Mouse (Mus musculus): Measurements from ENCODE around the gene Mpg.
A peak's percentile ranks its signal among the peaks of the same experiment; 100 is the strongest.

Mpg gene

DNA sequence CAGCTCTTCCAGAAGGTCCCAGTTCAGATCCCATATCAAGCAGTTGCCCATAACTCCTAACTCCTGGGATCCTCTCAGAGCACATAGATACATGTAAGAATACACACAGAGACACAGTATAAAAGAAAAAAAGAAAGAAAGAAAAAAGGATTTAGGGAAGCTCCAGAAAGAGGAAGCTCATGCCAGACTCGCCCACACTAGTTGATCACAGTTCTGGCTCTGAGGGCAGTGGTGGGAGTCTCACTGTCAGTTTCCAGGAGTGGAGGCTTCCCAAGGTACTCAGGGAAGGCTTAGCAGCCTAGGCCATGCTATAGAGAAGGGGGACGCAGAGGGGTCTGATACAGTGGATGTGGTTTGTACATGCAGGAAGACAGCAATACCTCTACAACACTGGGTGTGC is 4.8 kb downstream of the Mpg start:
- no peak for DNase-seq (ENCODE audit: low spot score)

DNA sequence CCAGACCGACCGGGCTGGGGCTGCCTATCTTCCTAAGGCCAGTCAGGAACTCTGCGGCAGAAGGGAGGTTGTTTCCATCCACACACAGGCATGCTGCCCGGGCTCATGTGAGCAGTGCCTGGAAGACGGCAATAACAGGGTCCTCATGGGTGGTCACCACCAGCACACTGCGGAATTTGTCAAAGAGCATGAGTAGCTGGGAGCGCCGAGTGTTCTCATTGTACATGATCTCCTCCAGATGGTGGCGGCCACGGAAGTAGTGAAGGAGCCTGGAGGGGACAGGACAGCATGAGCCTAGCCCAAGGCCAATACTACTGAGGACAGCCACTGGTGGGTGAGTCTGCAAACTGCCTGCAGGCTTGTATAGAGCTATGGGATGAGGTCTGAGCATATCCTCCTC is 6.5 kb downstream of the Mpg start:
- DNase-seq (ENCODE audit: low spot score) = peak; percentile 11

GRCm38 (mm10) chr11:32233895-32234294 is 7.6 kb downstream of the Mpg start:
- no peak for DNase-seq (ENCODE audit: low spot score)

- no peak for DNase-seq (ENCODE audit: low spot score)
Observed at GRCm38 (mm10) chr11:32234816-32235485, 8.6 kb downstream of the Mpg start.

DNA sequence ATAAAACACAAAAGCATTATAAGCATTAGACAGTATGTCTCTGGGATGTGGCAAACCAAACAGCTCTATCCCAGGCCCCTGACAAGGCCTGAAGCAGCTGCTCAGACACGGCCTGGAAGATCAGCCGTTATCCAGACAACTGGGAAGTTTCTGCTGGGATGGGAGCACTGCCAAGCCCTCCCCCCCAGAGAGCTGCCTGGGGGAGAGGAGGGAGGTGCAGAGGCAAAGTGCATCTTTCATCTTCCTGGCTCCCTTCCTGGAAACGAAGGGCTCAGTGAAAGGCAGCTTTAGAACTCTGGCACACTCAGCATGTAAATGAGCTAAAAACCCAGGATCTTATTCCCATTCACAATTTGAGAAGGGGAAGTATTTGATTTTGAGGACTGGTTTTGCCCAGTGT is 9.3 kb downstream of the Mpg start:
- DNase-seq (ENCODE audit: low spot score) = no peak

- DNase-seq (ENCODE audit: low spot score) = no peak
Observed at GRCm38 (mm10) chr11:32236132-32236531, 9.8 kb downstream of the Mpg start.

GRCm38 (mm10) chr11:32236712-32237410 is 10.6 kb downstream of the Mpg start:
- peak; percentile 54 for DNase-seq (ENCODE audit: low spot score)

- no peak for DNase-seq (ENCODE audit: low spot score)
Observed at GRCm38 (mm10) chr11:32237411-32237795, 11.1 kb downstream of the Mpg start.

DNA sequence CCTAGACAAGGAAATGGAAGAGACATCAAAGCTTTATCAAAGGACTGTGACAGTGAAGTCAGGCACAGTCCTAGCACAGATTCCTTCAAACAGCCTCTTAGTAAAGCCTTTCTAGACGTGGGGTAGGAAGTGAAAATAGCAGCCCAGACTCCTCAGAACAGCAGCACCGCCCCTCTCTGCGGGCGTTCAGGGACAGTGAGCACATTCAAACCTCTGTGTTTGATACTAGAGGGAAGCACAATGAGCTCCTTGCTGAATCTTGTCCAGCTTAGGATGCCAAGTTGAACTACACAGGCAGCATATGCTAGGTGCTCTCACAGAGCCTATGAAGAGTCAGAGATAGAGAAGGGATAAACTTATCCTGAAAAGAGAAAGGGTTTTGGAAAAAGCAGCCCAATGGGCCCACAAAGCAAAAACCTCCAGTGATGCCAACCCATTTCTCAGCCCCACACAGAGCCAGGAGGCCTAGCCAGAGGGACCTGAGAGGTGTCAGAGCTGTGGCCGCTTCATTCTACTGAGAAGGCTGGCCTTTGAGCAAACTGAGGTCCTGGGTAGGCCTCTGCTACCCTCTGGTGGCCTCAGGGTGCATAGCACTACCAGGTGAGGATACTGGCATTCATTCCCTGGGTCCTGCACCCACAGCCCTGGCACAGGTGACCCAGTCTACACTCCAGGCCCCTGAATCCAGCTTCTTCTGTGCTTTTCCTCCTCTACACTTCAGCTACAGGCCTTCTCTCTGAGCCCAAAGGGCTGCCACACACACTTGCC is 12.0 kb downstream of the Mpg start:
- DNase-seq (ENCODE audit: low spot score) = peak; percentile 74

DNA sequence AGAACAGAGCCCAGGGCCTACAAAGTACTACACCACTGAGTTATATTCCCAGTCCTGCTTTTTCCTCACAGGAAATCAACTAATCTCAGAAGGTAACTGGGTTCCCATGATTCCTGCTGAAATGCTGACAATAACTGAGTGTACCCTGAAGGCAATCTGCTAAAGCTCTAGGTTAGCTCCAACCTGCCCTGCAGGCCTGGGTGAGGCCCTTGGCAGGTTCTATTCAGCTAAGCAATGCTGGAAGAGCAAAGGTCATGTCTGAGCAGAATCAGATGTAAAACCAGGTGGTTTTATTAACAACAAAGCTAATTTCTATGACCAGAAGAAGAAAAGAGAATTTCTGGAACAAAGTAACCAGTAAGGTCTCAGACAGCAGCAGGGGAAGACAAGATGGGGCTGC is 15.1 kb downstream of the Mpg start:
- DNase-seq (ENCODE audit: low spot score) = no peak

GRCm38 (mm10) chr11:32242209-32242608 is 15.9 kb downstream of the Mpg start:
- DNase-seq (ENCODE audit: low spot score) = no peak

DNA sequence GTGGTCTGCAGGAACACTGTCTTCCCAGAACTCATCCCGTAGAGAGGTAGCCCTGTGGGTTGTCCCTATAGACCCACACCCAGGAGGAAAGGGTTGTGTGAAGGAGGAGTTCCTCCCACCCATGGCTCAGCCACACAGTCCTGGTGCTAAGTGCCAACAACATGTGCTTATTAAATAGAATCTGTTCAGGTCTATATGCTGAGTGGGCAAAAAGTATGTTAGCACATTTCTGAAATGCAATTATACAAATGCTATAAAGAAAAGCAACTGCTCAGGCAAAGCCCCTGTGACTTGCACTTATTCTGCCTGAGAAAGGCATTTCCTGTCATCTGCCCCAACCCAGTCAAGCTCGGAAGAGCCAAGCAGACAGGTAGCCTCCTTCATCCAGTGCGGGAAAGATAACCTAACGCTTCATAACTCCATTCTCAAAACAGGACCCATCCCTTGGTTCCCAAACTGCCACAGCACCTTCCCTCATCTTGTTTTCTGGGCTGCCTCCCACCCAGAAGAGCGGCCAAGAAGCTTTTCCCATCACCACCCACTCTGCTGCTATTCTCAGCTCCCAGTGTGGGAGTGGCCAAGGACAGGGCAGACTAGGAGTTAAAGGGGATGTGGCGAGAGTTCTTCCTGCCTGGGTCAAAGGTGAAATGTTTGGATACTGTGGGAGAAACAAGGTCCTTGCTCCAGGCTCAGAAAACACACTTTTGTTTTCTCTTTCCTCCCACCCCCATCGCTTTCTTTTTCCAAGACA is 17.1 kb downstream of the Mpg start:
- no peak for DNase-seq (ENCODE audit: low spot score)

DNA sequence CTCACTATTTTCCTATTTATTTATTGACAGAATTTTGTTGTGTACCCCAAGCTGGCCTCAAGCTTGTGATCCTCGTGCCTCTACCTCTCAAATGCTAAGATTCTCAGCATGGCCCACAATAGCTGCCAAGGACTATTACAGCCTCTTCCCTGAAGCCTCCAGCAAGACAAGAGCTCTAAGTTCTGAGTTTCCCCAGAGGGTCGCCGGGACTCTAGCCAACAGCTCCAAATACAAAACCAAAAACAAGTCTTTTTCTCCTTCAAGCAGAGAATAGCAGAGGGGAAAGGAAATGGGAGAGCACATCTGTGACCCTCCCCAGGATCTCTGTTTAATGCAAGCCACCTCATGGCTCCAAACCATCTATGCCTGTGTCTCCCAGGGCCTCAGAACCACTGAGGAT is 17.8 kb downstream of the Mpg start:
- no peak for DNase-seq (ENCODE audit: low spot score)

DNA sequence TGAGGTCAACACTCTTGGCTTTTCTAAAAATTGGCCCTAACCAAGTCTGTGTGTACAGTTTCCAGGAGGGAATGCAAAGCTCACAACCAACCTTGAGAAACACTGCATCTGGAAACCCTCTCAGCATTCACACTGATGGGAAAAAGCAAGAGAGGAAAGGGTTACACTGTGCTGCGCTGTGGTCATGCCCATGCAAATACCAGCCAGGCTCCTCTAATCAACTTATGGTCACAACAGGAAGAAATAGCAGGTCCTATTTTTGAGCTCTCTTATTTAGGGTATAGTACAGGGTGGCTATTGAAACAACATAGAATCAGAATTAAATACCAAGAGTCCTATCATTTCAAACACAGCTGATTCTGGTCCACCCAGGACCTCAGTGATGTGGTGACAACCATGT is 18.3 kb downstream of the Mpg start:
- no peak for DNase-seq (ENCODE audit: low spot score)

GRCm38 (mm10) chr11:32245614-32246013 is 19.3 kb downstream of the Mpg start:
- DNase-seq (ENCODE audit: low spot score) = peak; percentile 34

DNA sequence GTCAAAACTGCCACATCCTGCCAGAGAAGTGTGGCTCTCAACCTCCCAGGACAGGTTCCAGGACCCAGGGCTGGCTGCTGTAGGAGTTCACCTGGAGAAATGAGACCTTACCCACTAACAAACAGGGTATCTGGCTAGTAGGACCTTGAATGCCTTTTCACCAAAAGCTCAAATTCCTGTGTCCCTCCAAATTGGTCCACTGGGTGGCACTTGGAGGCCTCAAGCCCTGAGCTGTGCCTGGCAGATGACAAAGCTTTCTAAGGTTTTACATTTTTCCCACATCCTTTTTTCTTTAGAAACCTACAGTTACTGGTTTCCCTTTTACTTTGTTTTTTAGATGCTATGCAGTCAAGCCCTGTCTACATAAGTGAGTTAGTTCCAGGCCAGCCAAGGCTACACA is 20.8 kb downstream of the Mpg start:
- no peak for DNase-seq (ENCODE audit: low spot score)

DNA sequence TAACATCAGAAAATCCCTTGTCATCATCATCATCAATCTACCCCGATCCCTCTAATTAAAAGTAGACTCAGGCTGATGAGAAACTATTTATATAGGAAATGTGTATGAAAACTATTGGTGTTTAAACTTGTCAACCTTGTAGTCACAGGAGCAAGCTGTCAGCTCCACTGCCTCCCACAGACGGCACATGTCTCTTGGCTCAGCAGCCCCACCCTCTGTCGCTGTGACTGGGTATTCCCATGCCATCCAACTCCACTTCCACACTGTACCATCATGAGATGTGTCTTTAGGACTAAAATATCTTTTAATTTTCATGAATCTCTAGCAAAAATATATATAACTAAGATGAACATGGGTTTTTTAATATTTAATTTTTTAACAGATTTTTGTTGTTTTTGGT is 22.0 kb downstream of the Mpg start:
- DNase-seq (ENCODE audit: low spot score) = no peak

GRCm38 (mm10) chr11:32250880-32251763 is 24.8 kb downstream of the Mpg start:
- DNase-seq (ENCODE audit: low spot score) = no peak

DNA sequence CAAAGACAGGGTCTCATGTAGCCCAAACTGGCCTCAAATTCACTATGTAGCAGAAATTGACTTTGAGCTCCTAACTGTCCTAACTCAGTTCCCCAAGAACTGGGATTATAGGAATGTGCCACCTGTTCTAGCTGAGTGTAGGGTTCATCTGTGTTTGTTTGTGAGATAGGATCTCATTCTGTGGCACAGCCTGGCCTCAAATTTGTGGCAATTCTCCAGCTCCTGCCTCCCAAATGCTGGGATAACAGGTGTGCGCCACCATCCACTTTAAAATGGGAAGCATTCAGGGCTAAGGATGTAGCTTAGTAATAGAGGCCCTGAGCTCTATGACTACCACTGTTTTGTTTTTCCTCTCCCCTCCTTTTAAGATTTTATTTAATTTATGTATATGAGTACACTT is 26.8 kb downstream of the Mpg start:
- DNase-seq (ENCODE audit: low spot score) = no peak

GRCm38 (mm10) chr11:32256146-32256545 is 29.8 kb downstream of the Mpg start:
- no peak for DNase-seq (ENCODE audit: low spot score)

GRCm38 (mm10) chr11:32256566-32256965 is 30.3 kb downstream of the Mpg start:
- no peak for DNase-seq (ENCODE audit: low spot score)

All from embryo, embryonic 10 days (tissue).